Mouse (Mus musculus) cerebellum, adult 11-12 months (tissue): ENCODE measurements at regions not wholly inside any gene's neighbourhood (a gene's known extent, or its start where the extent isn't known, plus 50 kb on each side); places are given as distances from the start of the nearest gene placed in this dataset.

Experiments used
- DNase-seq: peaks from one replicate; pipeline ENCODE4 v3.0.0; 2022

GRCm38 (mm10) chr14:81770421-81770820 lies 1786.5 kb downstream of the Olfm4 start:
- DNase-seq: no peak

GRCm38 (mm10) chr14:81771826-81772225 lies 1787.9 kb downstream of the Olfm4 start:
- no peak for DNase-seq

GRCm38 (mm10) chr14:81788859-81789258 lies 1805.0 kb downstream of the Olfm4 start:
- DNase-seq: no peak

GRCm38 (mm10) chr14:81823786-81824185 lies 1839.9 kb downstream of the Olfm4 start:
- DNase-seq: no peak

GRCm38 (mm10) chr14:81858617-81859016 lies 1874.7 kb downstream of the Olfm4 start:
- no peak for DNase-seq

- peak; percentile 4 for DNase-seq
Measured at GRCm38 (mm10) chr14:81870388-81870787, 1886.5 kb downstream of the Olfm4 start.
